Mouse (Mus musculus) limb, embryonic 10.5 days (tissue): ENCODE measurements at regions not wholly inside any gene's neighbourhood (a gene's known extent, or its start where the extent isn't known, plus 50 kb on each side); places are given as distances from the start of the nearest gene placed in this dataset.

Source experiments
- DNase-seq: peaks from one replicate; pipeline ENCODE4 v3.0.0-alpha.2; 2017; ENCODE audit warnings: low spot score
- H3K27ac ChIP-seq: fragments of 300-500 bp; sonication (generic); 2 replicates; pipeline ENCODE4 v1.5.1; 2016; ENCODE audit warnings: mild to moderate bottlenecking
- H3K27me3 ChIP-seq: fragments of 300-500 bp; sonication (generic); 2 replicates; pipeline ENCODE4 v1.6.1; 2016; ENCODE audit warnings: low read depth, mild to moderate bottlenecking; ENCODE audit not compliant: poor library complexity, severe bottlenecking
- H3K36me3 ChIP-seq: fragments of 300-500 bp; sonication (generic); 2 replicates; pipeline ENCODE4 v1.6.1; 2016; ENCODE audit warnings: mild to moderate bottlenecking, moderate library complexity
- H3K4me1 ChIP-seq: fragments of 300-500 bp; sonication (generic); 2 replicates; pipeline ENCODE4 v1.6.1; 2016
- H3K4me3 ChIP-seq: fragments of 300-500 bp; sonication (generic); 2 replicates; pipeline ENCODE4 v1.5.1; 2016; ENCODE audit warnings: mild to moderate bottlenecking, moderate library complexity
- H3K9me3 ChIP-seq: fragments of 300-500 bp; sonication (generic); replicated peaks from 2 replicates; pipeline ENCODE4 v1.6.1; 2016; ENCODE audit warnings: mild to moderate bottlenecking
- WGBS: fragments of 180-500 bp; shearing (Covaris S2); methylation state at CpG from one replicate; pipeline ENCODE4 v1.1.7; 2016; 5-methylcytosine and 5-hydroxymethylcytosine counted together

DNA sequence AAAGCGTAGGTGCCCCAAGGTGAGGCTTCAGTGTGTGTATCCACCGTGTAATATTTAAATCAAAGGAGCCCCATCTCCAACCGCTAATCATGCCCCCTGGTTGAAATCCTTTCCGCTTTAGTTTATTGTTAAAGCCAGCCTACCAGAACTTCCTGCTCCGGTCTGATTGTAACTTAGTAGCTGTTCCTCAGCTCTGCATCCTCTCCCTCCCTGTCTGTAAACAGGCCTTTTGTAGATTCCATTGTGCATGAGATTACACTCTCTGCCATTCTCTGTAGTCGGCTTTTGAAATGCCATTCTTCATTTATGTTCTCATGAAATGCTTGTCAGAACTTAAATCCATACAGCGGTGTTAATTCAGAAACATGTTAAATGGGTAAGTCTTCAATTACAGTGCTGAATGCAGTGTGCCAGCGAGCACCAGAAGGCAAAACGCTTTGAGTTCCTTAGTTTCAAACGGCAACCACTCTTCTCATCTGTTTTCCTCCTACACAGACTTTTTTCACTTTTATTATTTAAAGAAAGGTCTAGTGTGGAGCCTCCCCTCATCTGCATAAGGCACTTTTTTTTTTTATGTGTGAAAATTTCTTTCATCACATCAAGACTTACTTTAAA, 502.4 kb downstream of the Plod2 start:
- Histone ChIP-seq H3K27ac (no peak overlapping the region), H3K27me3 (no peaks in the 10 kb centered on the region), H3K4me1 (no peaks in the 10 kb centered on the region), H3K4me3 (no peak overlapping the region), H3K9me3 (no peaks in the 10 kb centered on the region), H3K36me3 (no peaks in the 10 kb centered on the region)
- 93% methylated on average over 10 of the region's 10 CpGs for WGBS
- DNase-seq = no peak

DNA sequence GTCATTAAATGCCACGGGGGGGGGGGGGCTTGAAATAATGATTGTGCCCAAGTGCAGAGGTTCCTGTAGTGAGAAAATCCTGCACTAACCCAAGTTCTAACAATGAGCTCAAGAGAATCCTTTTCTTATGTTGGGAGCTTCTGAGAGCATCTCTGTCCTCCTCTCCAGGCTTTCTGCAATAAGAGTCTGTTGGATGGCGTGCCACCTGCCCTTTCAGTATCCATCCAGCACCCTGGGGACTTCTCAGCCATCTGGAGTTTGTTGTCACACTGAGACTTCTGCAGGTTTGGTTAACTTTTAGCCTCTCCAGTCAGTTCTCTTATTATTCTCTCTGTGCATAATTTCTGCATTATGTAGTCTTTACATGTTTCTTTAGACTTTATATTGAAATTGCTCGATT, 530.1 kb downstream of the Plod2 start:
- H3K36me3 ChIP-seq = no peaks in the 10 kb centered on the region
- no peak overlapping the region for H3K27ac ChIP-seq
- no peaks in the 10 kb centered on the region for H3K9me3 ChIP-seq
- WGBS = 77% methylated on average over 3 of the region's 3 CpGs
- no peak overlapping the region for H3K4me3 ChIP-seq
- no peak for DNase-seq
- no peaks in the 10 kb centered on the region for H3K4me1 ChIP-seq
- no peaks in the 10 kb centered on the region for H3K27me3 ChIP-seq

DNA sequence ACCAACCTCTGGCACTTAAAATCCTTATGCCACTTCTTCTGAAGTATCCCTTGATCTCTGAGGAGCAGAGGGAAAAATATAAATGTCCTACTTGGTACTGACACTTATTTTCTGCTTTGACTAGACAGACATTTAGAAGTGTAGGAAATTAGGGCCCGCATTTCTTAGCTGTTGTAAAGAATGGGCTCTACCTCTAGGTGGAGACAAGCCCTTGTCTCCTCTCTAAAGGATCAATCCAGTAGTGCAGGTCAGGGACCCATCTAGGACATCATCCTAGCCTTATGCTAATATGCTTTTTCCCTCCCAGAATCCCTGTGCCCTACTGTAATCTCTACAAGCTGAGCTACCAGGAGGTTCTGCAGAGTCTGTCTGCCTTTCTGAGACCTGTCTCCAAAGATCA, 541.1 kb downstream of the Plod2 start:
- WGBS = 72% methylated on average over 1 of the region's 1 CpGs
- Histone ChIP-seq H3K27me3 (no peaks in the 10 kb centered on the region), H3K9me3 (no peaks in the 10 kb centered on the region), H3K4me1 (no peaks in the 10 kb centered on the region), H3K36me3 (no peaks in the 10 kb centered on the region), H3K4me3 (no peak overlapping the region), H3K27ac (no peak overlapping the region)
- no peak for DNase-seq

DNA sequence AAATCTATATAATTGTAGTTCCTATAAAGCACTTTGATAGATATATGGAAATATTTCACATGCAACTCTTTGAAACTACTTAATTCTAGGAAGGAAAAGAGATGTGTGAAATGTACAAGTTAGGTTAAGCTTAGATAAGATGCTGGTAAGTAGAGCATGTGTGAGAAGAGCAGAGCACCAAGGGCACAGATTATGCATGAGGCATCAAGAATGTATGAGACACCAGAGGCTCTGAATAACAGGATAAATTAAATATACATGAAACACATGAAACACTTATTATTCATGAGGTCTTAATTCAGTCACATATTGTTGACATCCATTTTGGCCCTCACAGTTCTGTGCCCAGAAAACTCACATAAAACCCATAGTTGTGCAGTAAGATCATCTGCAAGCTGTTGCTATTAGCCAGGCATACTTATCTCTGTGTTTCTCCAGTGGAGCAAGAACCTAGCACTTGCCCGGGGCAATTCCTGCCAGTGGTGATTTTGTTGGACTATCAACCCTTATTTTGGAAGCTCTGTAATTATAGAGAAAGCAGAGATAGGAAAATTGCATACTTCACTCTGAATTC, 556.1 kb downstream of the Plod2 start:
- WGBS = 81% methylated on average over 1 of the region's 1 CpGs

DNA sequence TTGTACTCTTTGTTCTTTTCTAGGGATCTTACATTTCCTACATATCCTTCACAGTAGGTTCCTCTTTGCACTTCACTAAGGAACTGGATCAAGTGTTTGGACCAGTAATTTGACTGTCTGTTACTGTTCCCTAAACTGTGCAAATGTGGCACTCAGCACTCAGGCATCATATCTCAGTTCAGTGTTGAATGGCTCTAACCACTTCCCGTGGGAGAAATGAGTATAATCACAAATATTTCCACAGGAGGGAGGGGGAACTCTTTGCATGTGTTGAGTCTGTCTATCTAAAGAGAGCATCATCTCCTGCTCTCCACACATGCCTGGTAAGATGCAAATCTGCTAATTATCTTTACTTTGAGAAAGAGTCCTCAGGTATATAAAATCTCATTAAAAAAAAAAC, 588.5 kb downstream of the Plod2 start:
- Histone ChIP-seq H3K27ac (no peak overlapping the region), H3K27me3 (no peaks in the 10 kb centered on the region), H3K4me1 (no peaks in the 10 kb centered on the region), H3K36me3 (no peaks in the 10 kb centered on the region), H3K4me3 (no peak overlapping the region), H3K9me3 (no peaks in the 10 kb centered on the region)
- WGBS = 80% methylated on average over 1 of the region's 1 CpGs
- DNase-seq = no peak

More for the DNA sequence above, 556.1 kb downstream of the Plod2 start:
- Histone ChIP-seq H3K9me3 (no peaks in the 10 kb centered on the region), H3K27ac (no peak overlapping the region), H3K4me1 (no peaks in the 10 kb centered on the region), H3K27me3 (no peaks in the 10 kb centered on the region), H3K36me3 (no peaks in the 10 kb centered on the region), H3K4me3 (no peak overlapping the region)
- no peak for DNase-seq

DNA sequence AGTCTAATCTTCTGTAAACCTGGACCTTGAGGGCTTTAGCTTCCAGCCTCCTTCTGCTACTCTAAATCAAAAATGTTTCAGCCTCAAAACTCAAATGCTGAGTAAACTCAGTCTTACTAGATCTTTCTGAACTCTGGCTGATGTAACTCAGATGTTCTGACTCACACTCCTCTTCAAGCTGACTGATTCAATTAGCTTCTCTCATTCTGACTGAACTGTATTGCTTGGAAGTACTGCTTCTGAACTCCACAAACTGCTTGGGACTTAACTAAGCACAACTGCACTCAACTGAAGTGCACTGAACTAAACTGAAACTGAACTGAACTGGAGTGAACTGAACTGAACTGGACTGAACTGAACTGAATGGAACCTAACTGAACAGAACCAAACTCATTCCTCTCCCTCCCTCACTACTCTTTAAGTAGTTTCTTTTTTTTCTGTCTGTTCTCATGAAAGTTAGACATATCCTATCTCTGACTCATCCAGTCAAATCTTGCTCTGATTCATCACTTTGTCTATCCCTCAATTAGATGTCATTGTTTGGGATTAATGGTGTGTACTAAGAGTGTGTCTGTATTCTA, 589.7 kb downstream of the Plod2 start:
- Histone ChIP-seq H3K9me3 (no peaks in the 10 kb centered on the region), H3K4me3 (no peak overlapping the region), H3K36me3 (no peaks in the 10 kb centered on the region), H3K27me3 (no peaks in the 10 kb centered on the region), H3K27ac (no peak overlapping the region), H3K4me1 (no peaks in the 10 kb centered on the region)
- DNase-seq = no peak

DNA sequence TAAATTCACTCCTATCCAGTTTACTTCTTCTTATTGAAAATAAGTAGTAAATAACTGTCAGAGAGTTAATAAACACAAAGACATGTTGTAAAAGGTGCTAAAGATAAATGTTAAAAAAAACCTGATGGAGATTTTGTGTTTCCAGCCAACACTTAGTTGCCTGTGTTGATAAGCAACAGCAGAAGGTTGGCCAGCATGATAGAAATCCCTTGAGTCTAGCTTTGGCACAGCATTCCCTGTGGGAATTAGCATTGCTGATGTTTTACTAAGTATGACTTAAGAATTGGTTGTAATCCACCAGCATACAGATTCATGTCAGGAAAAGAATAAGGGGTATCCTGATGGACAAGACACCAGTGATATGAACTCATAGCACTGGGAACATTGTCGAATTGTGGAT, 594.3 kb downstream of the Plod2 start:
- H3K4me1 ChIP-seq = no peaks in the 10 kb centered on the region
- H3K4me3 ChIP-seq = no peak overlapping the region
- H3K27me3 ChIP-seq = no peaks in the 10 kb centered on the region
- WGBS = 93% methylated on average over 1 of the region's 1 CpGs
- H3K27ac ChIP-seq = no peak overlapping the region
- H3K36me3 ChIP-seq = no peaks in the 10 kb centered on the region
- H3K9me3 ChIP-seq = no peaks in the 10 kb centered on the region
- DNase-seq = no peak

DNA sequence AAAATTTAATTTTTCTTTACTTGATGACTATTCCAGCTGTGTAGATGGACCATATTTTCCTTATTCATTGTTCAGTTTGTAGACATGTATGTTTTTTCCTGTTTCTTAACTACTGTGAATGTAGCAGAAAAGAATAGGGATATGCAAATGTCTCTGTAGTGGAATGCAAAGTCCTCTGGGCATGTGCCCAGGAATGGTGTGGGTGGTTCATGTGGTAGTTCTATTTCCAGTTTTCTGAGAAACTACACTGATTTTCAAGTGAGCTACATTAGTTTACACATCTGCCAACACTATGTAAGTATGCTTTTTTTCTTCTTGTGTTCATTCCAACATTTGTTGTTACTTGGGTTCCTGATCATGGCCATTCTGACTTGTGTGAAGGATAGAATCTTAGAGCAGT, 628.0 kb downstream of the Plod2 start:
- no peaks in the 10 kb centered on the region for H3K9me3 ChIP-seq
- no peak overlapping the region for H3K4me3 ChIP-seq
- H3K36me3 ChIP-seq = no peaks in the 10 kb centered on the region
- no peaks in the 10 kb centered on the region for H3K4me1 ChIP-seq
- no peaks in the 10 kb centered on the region for H3K27me3 ChIP-seq
- H3K27ac ChIP-seq = no peak overlapping the region
- no peak for DNase-seq

DNA sequence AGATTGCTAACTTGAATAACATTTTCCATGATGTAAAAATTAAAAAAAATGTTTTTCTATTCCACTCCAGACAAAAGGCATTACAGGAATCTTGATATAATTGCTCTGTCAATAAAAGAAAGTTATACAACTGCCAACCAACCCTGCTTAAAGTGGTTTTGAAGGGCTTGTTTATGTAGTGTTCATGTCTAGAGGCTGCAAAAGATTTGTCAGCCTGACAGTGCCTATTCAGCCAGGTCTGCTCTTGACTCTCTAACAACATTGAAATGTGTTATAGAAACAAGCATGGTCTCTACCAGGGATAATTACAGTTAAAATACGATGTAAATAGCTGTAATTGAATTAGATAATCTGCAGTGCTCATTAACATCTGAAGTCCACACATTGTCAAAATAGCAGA, 644.6 kb downstream of the Plod2 start:
- no peaks in the 10 kb centered on the region for H3K36me3 ChIP-seq
- no peaks in the 10 kb centered on the region for H3K4me1 ChIP-seq
- no peaks in the 10 kb centered on the region for H3K27me3 ChIP-seq
- WGBS = 78% methylated on average over 1 of the region's 1 CpGs
- no peaks in the 10 kb centered on the region for H3K9me3 ChIP-seq
- H3K27ac ChIP-seq = no peak overlapping the region
- no peak overlapping the region for H3K4me3 ChIP-seq
- no peak for DNase-seq

DNA sequence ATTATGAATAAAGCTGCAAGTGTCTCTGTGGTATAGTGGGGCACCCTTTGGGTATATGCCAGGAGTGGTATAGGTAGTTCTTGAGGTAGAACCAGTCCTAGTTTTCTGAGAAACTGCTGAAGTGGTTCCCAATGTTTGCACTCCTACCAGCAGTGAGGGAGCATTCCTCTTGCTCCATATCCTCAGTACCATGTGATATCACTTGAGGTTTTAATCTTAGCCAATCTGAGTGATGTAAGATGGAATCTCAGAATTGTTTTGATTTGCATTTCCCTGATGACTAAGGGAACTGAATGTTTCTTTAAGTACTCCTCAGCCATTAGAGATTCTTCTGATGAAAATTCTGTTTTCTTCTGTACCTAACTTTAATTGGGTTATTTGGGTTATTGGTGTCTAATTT, 690.5 kb downstream of the Plod2 start:
- Histone ChIP-seq H3K9me3 (no peaks in the 10 kb centered on the region), H3K4me3 (no peak overlapping the region), H3K4me1 (no peaks in the 10 kb centered on the region), H3K27ac (no peak overlapping the region), H3K36me3 (no peaks in the 10 kb centered on the region), H3K27me3 (no peaks in the 10 kb centered on the region)
- no peak for DNase-seq

DNA sequence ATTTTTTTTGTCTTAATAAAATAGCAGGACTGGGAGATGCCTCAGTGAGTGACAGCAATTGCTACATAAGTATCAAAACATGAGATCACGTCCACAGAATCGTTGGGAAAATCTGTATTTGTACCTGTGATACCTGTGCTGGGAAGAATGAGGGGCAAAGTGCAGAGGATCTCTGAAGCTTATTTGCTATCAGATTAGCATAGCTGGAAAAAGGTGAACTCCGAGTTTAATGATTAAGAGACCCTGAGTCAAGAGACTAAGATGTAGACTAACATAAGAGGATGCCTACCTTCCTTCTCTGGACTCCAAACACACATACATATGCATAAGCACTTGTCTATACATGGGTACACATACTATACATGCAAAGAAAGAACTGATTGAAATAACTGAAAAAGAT, 710.1 kb downstream of the Plod2 start:
- H3K27me3 ChIP-seq = no peaks in the 10 kb centered on the region
- H3K27ac ChIP-seq = no peak overlapping the region
- no peak for DNase-seq
- 93% methylated on average over 3 of the region's 3 CpGs for WGBS
- no peaks in the 10 kb centered on the region for H3K9me3 ChIP-seq
- H3K4me3 ChIP-seq = no peak overlapping the region
- H3K36me3 ChIP-seq = no peaks in the 10 kb centered on the region
- H3K4me1 ChIP-seq = no peaks in the 10 kb centered on the region

DNA sequence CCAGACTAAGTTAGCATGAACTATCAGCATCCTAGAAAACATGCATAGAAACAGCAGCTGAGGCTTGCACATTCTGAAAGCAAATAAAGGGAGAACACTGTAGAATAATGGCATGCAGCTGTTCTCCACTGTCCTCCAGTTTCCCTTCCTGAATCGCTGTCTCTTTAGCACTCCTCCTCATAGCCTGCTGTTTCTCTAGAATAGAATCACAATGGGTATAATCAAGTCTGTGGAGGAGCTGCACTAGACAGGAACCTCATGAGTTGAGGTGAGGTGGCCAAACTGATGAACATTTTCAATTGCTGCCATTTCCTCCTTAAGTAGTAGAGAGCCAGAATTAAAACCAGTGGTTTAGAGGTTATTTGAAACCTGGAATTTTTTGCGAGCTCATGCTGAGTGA, 755.3 kb downstream of the Plod2 start:
- no peaks in the 10 kb centered on the region for H3K36me3 ChIP-seq
- DNase-seq = no peak
- no peaks in the 10 kb centered on the region for H3K9me3 ChIP-seq
- H3K27me3 ChIP-seq = no peaks in the 10 kb centered on the region
- no peak overlapping the region for H3K27ac ChIP-seq
- no peaks in the 10 kb centered on the region for H3K4me1 ChIP-seq
- no peak overlapping the region for H3K4me3 ChIP-seq
- WGBS = 80% methylated on average over 2 of the region's 2 CpGs

DNA sequence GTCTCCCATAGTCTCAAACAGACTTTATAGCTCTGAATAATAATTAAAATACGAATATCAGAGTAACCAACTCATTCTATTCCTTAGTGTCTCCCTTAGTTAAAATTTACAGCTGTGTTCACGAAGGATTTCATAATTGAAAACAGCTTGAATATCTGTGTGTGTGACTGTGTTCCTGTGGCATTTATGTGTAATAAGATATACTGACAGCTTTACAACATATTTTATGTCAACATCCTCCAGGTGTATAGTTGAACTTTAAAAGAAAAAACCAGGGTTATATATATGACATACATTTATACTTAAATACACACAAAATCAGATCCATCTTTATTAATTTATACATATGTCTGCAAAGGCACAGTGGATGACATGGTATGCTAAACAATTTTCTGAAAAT, 764.7 kb downstream of the Plod2 start:
- no peaks in the 10 kb centered on the region for H3K9me3 ChIP-seq
- no peaks in the 10 kb centered on the region for H3K36me3 ChIP-seq
- H3K27me3 ChIP-seq = no peaks in the 10 kb centered on the region
- no peak for DNase-seq
- 65% methylated on average over 2 of the region's 2 CpGs for WGBS
- no peak overlapping the region for H3K27ac ChIP-seq
- no peaks in the 10 kb centered on the region for H3K4me1 ChIP-seq
- no peak overlapping the region for H3K4me3 ChIP-seq
